Mouse (Mus musculus) embryo, embryonic 9.5 days (tissue): ENCODE data around the gene Kcnj9.

Source experiments
- DNase-seq: peaks from one replicate; pipeline ENCODE4 v3.0.0-alpha.2; 2017; ENCODE audit errors: extremely low spot score

Gene Kcnj9

DNA sequence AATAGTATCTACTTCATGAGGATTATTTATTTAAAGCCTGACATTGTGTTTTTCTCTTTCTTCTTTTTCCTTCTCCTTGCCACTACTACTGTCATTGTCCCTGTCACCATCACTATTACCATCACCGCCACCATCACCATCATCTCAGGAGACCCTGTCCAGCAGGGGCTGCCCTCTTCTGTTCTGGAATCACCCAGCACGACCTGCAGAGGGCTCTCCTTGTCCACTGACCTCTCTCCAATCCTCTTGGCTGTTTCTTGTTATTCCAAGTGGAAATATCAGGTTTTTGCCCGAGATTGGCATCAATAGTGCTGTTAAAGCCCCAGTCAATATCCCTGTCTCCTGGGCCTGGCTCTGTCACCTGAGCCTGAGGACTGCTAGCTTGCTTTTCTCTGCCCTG is 4.4 kb upstream of the Kcnj9 start:
- DNase-seq, result no peak

GRCm38 (mm10) chr1:172332925-172333324 is 3.8 kb upstream of the Kcnj9 start:
- no peak for DNase-seq

DNA sequence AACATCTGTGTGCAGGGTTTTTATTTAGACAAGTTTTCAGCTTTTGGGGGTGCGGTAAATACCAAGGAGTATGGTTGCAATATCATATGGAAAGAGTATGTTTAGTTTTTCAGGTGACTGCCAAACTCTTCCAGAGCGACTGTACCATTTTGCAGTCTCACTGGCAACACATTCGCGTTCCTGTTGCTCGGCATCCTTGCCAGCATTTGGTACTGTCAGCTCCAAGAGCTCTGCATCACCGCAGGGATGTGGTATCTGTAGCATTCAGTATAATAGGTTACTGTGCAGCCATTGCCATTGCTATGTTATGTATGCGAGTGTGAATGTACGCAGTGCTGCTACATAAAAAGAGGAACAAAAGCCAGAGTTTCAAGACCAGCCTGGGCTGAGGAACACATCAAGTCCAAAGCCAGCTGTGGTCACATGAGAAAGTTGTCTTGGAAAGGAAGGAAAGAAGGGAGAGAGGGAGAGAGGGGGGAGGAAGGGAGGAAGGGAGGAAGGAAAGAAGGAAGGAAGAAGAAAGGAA is 2.4 kb upstream of the Kcnj9 start:
- DNase-seq, result no peak

GRCm38 (mm10) chr1:172329616-172330015 is 498 bp upstream of the Kcnj9 start:
- DNase-seq, result no peak

DNA sequence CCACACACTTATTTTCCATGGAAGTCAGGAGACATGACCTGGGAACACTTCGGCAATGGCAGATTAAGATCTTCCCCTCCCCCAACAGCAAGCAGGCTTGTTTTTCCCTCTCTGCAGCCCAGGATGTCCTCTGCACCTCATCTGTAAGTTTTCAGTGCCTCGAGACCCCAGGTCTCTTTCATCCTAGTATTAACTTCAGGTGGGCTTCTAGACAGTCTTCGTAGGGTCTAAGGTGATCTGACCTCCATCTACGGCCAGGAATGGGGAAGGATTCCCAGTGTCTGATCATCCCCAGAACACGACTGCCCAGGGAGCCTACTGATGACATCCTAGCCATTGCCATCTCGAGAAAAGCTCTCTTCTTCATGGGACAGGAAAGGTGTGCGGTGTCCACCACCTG is 657 bp downstream of the Kcnj9 start:
- no peak for DNase-seq

GRCm38 (mm10) chr1:172328041-172328440 is 1.1 kb downstream of the Kcnj9 start:
- no peak for DNase-seq

DNA sequence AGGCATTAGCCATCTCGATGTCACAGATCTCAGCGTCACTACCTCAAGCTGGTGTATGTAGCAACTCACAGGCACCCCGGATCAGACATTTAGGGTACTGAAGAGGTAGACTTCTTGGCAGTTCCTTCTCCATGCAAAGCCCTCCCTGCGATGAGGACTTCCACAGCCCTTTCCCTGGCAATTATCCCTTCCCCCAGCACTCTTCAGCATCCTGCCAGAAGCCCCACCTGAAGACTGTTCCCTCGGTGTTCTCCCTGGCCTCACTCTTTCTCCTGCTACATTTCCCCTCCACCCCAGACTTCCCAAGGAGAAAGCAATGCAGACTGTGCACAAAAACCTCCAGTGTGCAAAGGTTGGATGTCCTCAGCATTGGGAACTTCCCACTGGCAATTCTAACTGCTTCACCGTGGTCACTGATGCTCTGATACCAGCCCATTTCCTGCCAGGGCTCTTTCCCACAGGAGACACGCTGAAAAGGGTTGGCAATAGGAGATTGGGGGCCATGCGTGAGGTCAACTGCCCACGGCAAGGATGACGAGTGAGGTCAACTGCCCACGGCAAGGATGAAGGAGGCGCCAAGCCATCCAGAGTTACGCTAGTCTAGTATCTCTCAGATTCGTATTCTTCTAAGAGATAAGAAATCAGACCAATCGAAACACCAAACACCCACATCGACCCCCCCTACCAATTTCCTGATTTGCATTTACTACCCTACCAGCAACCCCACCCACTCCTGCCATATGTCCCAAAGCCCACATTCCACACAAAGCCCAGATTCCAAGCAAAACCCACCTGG is 1.7 kb downstream of the Kcnj9 start:
- no peak for DNase-seq

GRCm38 (mm10) chr1:172326684-172327083 is 2.4 kb downstream of the Kcnj9 start:
- no peak for DNase-seq

DNA sequence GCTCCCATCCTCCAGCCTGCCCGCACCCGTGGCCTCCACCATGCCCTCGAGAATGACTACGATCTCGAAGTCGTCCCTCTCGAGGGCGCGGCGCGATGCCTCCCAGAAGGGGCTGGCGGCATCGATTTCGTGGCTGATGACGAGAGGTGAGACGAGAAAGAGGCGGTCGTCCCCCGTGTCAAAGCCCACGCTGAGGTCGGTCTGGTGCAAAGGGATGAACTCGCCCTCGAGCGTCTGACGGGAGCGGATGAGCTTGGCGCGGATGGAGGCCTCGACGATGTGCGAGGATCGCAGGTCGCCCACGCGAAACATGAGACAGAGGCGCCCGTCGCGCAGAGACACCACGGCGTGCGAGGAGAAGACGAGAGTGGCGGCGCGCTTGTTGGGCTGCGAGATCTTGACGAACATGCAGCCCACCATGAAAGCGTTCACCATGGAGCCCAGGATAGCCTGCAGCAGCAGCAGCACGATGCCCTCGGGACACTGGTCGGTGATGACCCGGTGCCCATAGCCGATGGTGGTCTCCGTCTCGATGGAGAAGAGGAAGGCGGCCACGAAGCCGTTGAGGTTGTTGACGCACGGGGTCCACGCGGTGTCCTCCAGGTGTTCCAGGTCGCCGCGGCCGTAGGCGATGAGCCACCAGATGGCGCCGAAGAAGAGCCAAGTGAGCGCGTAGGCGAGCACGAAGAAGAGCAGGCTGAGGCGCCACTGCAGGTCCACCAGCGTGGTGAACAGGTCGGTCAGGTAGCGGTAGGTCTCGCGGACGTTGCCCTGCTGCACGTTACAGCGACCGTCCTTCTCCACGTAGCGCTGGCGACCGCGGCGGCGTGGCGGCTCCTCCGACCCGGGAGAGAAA is 3.2 kb downstream of the Kcnj9 start:
- peak; percentile 69 for DNase-seq

DNA sequence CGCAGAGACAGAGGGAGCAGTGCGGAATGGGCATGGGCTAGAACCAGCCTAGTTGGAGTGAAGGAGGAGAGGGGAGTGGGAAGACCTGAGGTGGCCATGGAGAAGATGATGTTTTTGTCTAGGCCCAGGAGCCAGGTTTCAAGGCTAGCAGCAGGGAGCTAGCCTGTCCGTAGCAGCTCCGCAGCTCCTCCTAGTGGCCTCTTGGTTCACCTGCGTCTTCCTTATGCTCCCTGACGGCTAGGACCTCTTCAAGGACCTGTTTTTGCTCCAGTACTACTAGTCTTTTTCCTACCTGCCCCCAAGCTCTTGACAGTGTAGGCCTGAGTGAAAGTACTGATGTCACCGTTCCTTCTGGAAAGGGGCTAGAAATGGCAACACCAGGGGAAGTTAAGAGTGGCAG is 4.4 kb downstream of the Kcnj9 start:
- DNase-seq, result peak; percentile 73

- no peak for DNase-seq
These were observed 5.2 kb downstream of the Kcnj9 start for GRCm38 (mm10) chr1:172323801-172324359.

GRCm38 (mm10) chr1:172323298-172323697 is 5.8 kb downstream of the Kcnj9 start:
- DNase-seq, result no peak

- DNase-seq, result no peak
These were observed 6.4 kb downstream of the Kcnj9 start for GRCm38 (mm10) chr1:172322725-172323124.

GRCm38 (mm10) chr1:172319921-172320411 is 9.2 kb downstream of the Kcnj9 start:
- no peak for DNase-seq

GRCm38 (mm10) chr1:172319346-172319745 is 9.8 kb downstream of the Kcnj9 start:
- DNase-seq, result no peak

- no peak for DNase-seq
These were observed 10.6 kb downstream of the Kcnj9 start for GRCm38 (mm10) chr1:172318424-172319035.

DNA sequence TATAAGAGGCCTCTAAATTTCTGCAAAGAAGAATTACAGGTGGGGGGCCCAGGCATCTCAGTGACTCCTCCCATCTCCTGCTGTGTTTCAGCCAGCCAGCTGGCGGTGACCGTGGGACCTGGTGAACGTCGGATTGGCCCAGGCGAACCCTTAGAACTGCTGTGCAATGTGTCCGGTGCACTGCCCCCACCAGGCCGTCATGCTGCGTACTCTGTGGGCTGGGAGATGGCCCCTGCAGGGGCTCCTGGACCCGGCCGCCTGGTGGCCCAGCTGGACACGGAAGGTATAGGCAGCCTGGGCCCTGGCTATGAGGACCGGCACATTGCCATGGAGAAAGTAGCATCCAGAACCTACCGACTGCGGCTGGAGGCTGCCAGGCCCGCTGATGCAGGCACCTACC is 11.2 kb downstream of the Kcnj9 start:
- no peak for DNase-seq

GRCm38 (mm10) chr1:172317431-172317830 is 11.7 kb downstream of the Kcnj9 start:
- no peak for DNase-seq

DNA sequence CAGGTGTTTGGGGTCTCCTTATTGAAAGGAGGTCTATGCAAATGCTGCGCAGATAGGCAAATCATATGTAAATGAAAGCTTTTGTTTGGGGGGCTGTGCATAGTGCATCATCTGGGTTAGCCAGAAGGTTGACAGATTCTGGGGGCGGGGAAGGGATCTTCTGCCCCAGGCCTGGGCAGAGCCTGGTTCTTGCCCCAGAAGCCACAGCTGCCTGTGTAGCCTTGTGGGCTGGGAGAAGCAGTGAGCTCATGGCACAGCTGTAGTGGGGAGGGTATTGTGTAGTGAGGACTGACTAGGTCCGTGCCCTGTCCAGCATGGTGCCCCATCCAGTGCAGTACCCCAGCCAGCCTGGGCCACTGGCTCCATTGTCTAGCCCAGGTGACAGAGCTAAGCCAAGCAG is 14.2 kb downstream of the Kcnj9 start:
- no peak for DNase-seq

GRCm38 (mm10) chr1:172313613-172314411 is 15.3 kb downstream of the Kcnj9 start:
- DNase-seq, result no peak
